Mouse (Mus musculus) olfactory bulb, adult 2 months (tissue): ENCODE measurements around the gene Vegfb. TPM values are rescaled to one million over a fixed set of nuclear protein-coding genes. Genes with fewer than 3 reads are reported as not detected.

Experiments used
- H3K27ac ChIP-seq: fragments of 200-500 bp; 2 replicates; pipeline ENCODE4 v1.5.1; 2012; ENCODE audit warnings: low read depth, low read length; ENCODE audit not compliant: insufficient read depth
- H3K4me1 ChIP-seq: fragments of 200-500 bp; 2 replicates; pipeline ENCODE4 v1.6.1; 2012; ENCODE audit warnings: low read length; ENCODE audit not compliant: control insufficient read depth, insufficient read depth
- H3K4me3 ChIP-seq: fragments of 200-500 bp; 2 replicates; pipeline ENCODE4 v1.5.1; 2012; ENCODE audit warnings: mild to moderate bottlenecking, low read depth, low read length, moderate library complexity; ENCODE audit not compliant: insufficient read depth
- CTCF ChIP-seq: fragments of 200-500 bp; IDR thresholded peaks from 2 replicates; pipeline ENCODE4 v1.5.1; 2012; ENCODE audit warnings: low read depth, mild to moderate bottlenecking, low read length, moderate library complexity; ENCODE audit not compliant: insufficient read depth
- POLR2A ChIP-seq: fragments of 200-500 bp; IDR thresholded peaks from 2 replicates; pipeline ENCODE4 v1.6.1; 2012; ENCODE audit warnings: mild to moderate bottlenecking, low read depth, low read length, moderate library complexity; ENCODE audit not compliant: insufficient read depth
- WGBS: fragments of 180-500 bp; shearing (Covaris S2); methylation state at CpG from one replicate; pipeline ENCODE4 v1.1.7; 2018; 5-methylcytosine and 5-hydroxymethylcytosine counted together
- polyA plus RNA-seq: library from polyadenylated mRNA; stranded (reverse); fragments of >200 nt; gene quantifications from 2 replicates; pipeline ENCODE4 v1.2.4, GENCODE M21; 2012; ENCODE audit warnings: low replicate concordance; ENCODE audit not compliant: missing spikeins, insufficient read depth, insufficient read length

Vegfb gene
- polyA plus RNA-seq, 1 experiment = not detected

DNA sequence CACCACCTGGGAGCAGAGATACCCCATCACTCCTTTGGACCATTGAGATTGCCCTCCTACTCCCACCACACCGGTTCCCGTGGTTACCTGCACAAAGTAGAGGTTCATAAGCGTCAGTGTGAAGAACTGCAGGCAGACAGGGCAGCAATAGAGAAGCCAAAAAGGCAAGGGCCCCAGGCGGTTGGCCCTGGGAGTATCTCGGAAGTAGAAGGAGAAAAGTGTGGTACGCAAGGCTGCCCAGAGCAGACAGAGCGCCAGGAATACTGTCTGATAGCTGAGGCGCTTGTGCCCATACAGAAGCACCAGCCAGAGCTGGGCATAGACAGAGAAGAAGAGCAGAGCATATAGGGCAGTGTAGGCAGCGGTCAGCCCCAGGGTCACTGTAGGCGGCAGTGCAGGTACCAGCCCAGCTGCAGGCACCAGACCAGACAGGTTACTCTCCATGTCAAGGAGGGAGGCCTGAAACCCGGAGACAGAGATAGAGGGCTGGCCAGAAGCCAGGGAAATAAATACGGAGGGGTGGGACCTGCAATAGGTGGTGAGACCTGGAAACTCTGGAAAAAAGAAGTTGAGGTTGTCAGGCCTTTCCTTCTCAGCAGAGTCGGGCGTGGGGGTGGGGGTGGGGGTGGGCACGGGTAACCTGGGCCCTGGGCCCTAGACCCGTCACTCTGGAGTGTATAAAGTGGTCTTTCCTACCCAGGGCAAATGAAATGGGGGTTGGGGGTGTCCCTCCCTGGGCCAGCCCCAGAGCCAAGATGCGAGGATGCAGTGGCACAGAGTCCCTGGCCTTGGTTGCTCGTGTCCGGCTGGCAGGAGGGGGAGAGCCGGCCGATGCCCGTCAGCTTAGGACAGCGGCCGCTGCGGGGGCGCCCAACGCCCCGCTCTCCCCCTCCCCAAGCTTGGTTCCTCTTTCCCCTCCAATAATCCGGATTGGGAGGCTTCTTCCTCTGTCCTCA, 46.8 kb downstream of the Vegfb start:
- TF ChIP-seq CTCF = no peak
- no peak for TF ChIP-seq POLR2A
- H3K4me3 ChIP-seq = peak overlapping the region; percentile 87
- no peak overlapping the region; the same call in 1 of the 2 replicates for H3K27ac ChIP-seq
- H3K4me1 ChIP-seq = peaks cover 28% of the 10 kb centered on the region
- 16% methylated on average over 29 of the region's 29 CpGs for WGBS

DNA sequence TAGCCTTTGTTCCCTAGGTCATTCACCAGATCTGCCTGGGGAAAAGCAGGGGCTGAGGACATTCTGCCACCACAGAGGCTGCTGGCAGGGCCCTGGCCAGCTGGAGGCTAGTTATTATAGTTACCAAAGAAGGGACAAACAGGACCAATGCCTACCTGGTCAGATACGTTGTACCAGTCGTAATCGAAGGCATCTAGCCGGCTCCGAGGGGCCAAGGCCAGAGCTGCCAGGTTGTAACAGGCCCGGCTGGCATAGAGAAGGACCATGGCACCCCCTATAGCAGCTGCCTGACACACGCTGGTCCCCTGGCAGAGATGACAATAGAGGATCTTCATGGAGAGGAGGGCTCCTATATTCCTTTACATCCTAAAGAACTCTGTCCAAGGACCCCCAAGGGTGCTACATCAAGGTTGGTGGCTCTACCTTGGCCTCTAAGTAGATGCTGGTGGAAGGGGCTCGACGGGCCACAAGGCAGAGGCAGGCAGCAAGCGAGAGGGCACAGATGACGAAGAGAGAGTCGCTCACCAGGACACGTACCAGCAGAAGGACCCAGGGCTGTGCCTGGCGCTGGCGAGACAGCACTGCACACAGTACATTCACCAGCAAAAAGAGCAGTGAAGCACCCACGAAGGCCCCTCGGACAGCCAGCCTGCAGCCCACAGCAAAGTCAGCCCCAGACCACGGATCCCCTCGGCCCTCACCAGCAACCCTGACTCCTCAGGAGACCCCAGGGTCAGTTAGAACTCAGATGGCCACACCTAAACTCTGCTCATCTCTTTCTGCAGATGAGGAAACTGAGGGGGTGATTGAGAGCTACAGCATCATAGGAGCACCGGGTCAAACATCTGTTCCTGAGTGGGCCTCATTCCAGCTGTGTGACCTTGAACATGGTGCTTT, 48.1 kb downstream of the Vegfb start:
- peaks cover 29% of the 10 kb centered on the region for H3K4me1 ChIP-seq
- H3K4me3 ChIP-seq = peak overlapping the region; percentile 0; the same call in 1 of the 2 replicates
- 86% methylated on average over 20 of the region's 20 CpGs for WGBS
- TF ChIP-seq POLR2A (0 out of 2 replicates have a peak, but pooled peaks have one; percentile 14), CTCF (no peak)
- no peak overlapping the region for H3K27ac ChIP-seq

DNA sequence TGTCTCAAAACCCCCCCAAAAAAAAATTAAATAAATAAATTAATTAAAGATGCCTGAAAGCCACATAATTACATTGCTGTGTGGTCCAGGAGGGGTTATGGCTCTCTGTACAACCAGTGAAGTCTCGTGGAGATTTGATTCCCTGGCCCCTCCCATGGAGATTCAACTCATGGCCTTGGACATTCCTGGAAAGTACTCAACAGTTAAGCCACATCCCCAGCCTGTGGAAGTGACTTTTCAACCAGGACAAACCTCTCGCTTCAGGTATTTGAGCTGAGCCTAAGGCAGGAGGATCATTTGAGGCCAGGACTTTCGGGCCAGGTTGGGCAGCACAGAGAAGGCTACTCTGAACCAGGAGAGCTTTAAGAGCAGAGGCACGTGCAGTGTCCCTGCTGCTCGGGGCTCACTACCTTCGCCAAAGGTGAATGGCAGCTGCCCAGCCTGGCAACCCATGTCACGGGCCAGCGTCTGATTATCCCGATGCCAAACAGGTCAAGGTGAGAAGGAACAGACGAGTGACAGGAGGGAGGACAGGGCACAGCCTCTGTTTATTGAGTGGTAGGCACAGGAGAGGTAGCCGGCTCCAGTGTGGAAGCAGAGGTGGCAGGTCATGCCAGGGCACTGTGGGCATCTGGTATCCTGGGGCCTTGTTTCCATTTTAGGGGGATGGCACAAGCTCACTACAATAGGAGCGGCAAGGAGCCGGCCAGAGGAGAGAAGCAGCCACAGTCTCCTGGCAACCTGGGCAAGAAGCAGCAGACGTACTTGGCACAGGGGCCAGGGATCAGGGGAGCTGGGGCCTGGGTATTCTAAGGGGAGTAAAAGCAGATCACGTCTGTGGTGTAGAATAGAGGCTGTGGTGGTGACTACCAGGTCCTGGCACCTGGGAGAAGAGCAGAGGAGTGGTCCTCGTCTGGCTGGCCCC, 49.6 kb downstream of the Vegfb start:
- Histone ChIP-seq H3K4me3 (no peak overlapping the region), H3K27ac (no peak overlapping the region), H3K4me1 (peaks cover 42% of the 10 kb centered on the region)
- WGBS = 71% methylated on average over 16 of the region's 16 CpGs
- TF ChIP-seq POLR2A (no peak), CTCF (no peak)

DNA sequence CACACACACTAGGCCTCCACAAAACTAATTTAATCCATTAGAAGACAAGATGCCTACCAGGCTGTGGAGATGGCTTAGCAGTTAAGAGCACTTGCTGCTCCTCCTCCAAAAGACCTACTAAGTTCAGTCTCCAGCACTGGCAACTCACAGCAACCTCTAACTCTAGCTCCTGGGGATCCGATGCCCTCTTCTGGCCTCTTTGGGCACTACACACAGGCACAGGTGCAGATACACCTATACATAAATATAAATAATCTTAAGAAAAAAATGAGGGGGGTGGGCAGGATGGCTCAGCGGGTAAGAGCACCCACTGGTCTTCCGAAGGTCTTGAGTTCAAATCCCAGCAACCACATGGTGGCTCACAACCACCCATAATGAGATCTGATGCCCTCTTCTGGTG, 51.2 kb downstream of the Vegfb start:
- TF ChIP-seq CTCF (no peak), POLR2A (no peak)
- peaks cover 52% of the 10 kb centered on the region for H3K4me1 ChIP-seq
- 30% methylated on average over 3 of the region's 3 CpGs for WGBS
- H3K4me3 ChIP-seq = no peak overlapping the region
- H3K27ac ChIP-seq = no peak overlapping the region

DNA sequence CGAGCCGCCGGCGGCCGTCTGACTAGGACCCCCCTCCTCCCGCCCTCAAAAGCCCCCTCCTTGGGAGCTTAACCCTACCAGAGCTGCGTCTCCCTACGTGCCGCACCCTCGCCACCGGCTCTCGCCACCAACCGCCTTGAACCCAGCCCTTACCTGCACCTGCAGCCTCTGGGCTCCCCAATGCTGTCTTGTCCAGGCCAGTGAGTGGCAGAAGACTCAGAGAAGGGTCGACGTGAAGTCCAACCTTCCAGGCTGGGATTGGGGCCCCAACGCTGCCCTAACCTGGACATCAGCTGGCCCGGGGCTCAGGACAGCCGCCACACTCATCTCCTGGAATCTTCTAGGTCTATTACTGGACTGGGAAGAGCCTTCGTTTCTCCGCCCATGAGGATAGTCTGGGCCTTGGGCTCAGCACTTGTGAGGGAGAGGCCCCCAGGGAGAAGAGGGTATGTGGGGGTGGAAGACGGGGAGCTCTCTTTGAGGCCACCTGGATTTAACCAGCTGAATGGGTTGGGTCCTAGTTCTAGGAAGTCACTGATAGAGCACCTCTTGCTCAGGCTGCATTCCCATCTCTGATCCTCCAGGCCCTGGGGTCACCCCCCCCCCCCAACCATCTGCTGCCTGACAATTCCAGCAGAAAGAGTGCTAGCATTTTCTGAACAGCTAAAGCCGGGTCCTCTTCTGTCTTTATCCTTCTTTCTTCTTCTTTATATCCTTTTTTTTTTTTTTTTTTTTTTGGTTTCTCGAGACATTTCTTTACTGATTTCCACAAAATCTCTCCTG, 53.1 kb downstream of the Vegfb start, which contains the start of gene Kcnk4:
Gene Kcnk4 (minus strand): TSS at position 321 of the 783 bp plus-strand sequence.
- 11% methylated on average over 23 of the region's 23 CpGs for WGBS
- H3K4me1 ChIP-seq = peaks cover 38% of the 10 kb centered on the region
- no peak for TF ChIP-seq POLR2A
- TF ChIP-seq CTCF = no peak
- peak within 1 kb of the TSS; percentile 47 for H3K4me3 ChIP-seq
- H3K27ac ChIP-seq = no peak within 1 kb of the TSS

DNA sequence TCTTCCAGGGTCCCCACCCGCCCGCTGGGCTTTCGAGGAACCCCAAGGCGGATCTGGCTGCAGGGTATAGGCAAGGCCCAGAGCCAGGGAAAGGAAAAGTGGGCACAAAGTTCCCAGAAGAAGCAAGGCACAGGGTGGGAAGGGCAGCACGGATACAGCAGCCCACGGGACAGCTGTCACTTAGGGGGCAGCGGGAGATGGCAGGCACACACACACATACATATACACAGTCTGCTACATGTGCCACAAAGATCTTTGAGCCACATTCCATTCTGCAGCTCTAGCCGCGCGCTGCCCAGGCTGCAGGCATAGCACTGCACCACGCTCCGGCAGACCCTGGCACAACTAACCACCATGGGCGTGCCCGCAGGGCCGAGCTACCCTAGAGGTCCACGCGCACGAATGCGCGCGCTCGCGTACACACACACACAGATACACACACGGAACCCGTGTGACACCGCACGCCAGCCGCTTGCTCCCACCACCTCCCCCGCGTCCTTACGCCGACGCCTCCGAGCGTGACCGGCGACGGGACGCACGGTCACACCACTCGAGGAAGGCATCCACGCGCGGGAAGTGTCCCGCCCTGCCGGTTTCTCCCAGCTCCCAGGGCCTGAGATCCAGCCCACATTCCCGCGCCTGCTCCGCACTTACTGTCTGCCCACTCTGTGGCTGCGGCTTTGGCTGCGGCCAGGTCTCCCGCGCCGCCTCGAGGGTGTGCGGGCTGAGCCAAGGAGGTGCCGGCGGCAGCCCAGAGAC, 53.8 kb downstream of the Vegfb start:
- Histone ChIP-seq H3K4me3 (peak overlapping the region; percentile 47), H3K27ac (no peak overlapping the region), H3K4me1 (peaks cover 32% of the 10 kb centered on the region)
- TF ChIP-seq POLR2A (no peak), CTCF (no peak)
- 4% methylated on average over 58 of the region's 58 CpGs for WGBS

DNA sequence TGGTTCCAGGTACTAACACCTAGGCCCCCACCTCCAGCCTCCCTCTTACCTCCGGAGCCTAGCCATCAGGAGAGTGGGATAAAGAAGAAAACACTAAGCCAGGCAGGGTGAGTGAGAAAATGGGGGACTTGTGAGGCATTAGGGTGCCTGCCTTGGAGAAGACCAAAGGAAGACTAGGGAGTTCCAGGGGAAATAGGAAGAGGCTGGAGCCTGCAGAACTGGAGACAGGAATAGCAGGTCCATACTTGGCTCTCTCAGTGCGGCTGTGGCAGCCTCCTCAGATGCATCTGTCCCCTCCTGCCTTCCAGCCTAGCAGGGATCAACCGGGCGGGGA, 54.4 kb downstream of the Vegfb start:
- TF ChIP-seq POLR2A = no peak
- TF ChIP-seq CTCF = no peak
- WGBS = 33% methylated on average over 4 of the region's 4 CpGs
- H3K4me3 ChIP-seq = no peak overlapping the region

More for the DNA sequence above, 54.4 kb downstream of the Vegfb start:
- Histone ChIP-seq H3K27ac (no peak overlapping the region), H3K4me1 (peaks cover 31% of the 10 kb centered on the region)

Other genes starting within 250 kb of the Vegfb start
- gene Rps6ka4, start 147.0 kb downstream of the Vegfb start, polyA plus RNA-seq = not detected in 2 replicates
- not detected in 2 replicates for gene Ccdc88b, start 129.4 kb downstream of the Vegfb start, polyA plus RNA-seq
- not detected in 2 replicates for gene Trmt112, start 78.0 kb downstream of the Vegfb start, polyA plus RNA-seq
- not detected in 2 replicates for gene Prdx5, start 77.5 kb downstream of the Vegfb start, polyA plus RNA-seq
- gene Esrra, start 65.8 kb downstream of the Vegfb start, polyA plus RNA-seq = not detected in 2 replicates
- gene Catsperz, start 62.3 kb downstream of the Vegfb start, polyA plus RNA-seq = not detected in 2 replicates
- not detected in 2 replicates for gene Kcnk4, start 53.1 kb downstream of the Vegfb start, polyA plus RNA-seq
- not detected in 2 replicates for gene Bad, start 45.8 kb downstream of the Vegfb start, polyA plus RNA-seq
- gene Gpr137, start 45.2 kb downstream of the Vegfb start, polyA plus RNA-seq = not detected in 2 replicates
- not detected in 2 replicates for gene Ppp1r14b, start 12.7 kb downstream of the Vegfb start, polyA plus RNA-seq
- not detected in 2 replicates for gene Plcb3, start 11.2 kb downstream of the Vegfb start, polyA plus RNA-seq
- gene Fkbp2, start 7.2 kb downstream of the Vegfb start, polyA plus RNA-seq = not detected in 2 replicates
- not detected in 2 replicates for gene Dnajc4, start 4.9 kb upstream of the Vegfb start, polyA plus RNA-seq
- not detected in 2 replicates for gene Nudt22, start 8.5 kb upstream of the Vegfb start, polyA plus RNA-seq
- gene Trpt1, start 8.5 kb upstream of the Vegfb start, polyA plus RNA-seq = not detected in 2 replicates
- not detected in 2 replicates for gene Fermt3, start 31.8 kb upstream of the Vegfb start, polyA plus RNA-seq
- gene Stip1, start 52.3 kb upstream of the Vegfb start, polyA plus RNA-seq = 145 and 219 TPM in 2 replicates
- not detected in 2 replicates for gene Macrod1, start 69.2 kb upstream of the Vegfb start, polyA plus RNA-seq
- not detected in 2 replicates for gene Flrt1, start 118.1 kb upstream of the Vegfb start, polyA plus RNA-seq
- not detected in 2 replicates for gene Otub1, start 218.7 kb upstream of the Vegfb start, polyA plus RNA-seq
- gene Cox8a, start 230.0 kb upstream of the Vegfb start, polyA plus RNA-seq = not detected in 2 replicates